Mouse (Mus musculus) embryonic fibroblast, embryonic 13.5 days (primary cell): Measurements from ENCODE around the gene Zbtb7a. TPM values are rescaled to one million over a fixed set of nuclear protein-coding genes. Genes with fewer than 3 reads are reported as not detected.
A peak's percentile ranks its signal among the peaks of the same experiment; 100 is the strongest.
"Not testable (repeated sequence)": the region's sequence is repeated elsewhere in the genome, so short reads cannot be mapped to it uniquely, and the experiment has no call there.

ENCODE experiments used
- H3K27ac ChIP-seq: 2 replicates; pipeline ENCODE4 v1.5.1; 2012; ENCODE audit warnings: low read length, control low read depth, inconsistent platforms; ENCODE audit not compliant: insufficient read depth
- H3K4me1 ChIP-seq: 2 replicates; pipeline ENCODE4 v1.6.1; 2011; ENCODE audit warnings: low read length; ENCODE audit not compliant: control insufficient read depth, insufficient read depth
- H3K4me3 ChIP-seq: 2 replicates; pipeline ENCODE4 v1.5.1; 2011; ENCODE audit warnings: mild to moderate bottlenecking, control low read depth, low read length; ENCODE audit not compliant: insufficient read depth
- CTCF ChIP-seq: IDR thresholded peaks from 2 replicates; pipeline ENCODE4 v1.5.1; 2011; ENCODE audit warnings: mild to moderate bottlenecking, control low read depth, low read length, moderate library complexity, borderline replicate concordance; ENCODE audit not compliant: insufficient read depth
- POLR2A ChIP-seq: IDR thresholded peaks from 2 replicates; pipeline ENCODE4 v1.6.1; 2011; ENCODE audit warnings: low read depth, mild to moderate bottlenecking, control low read depth, low read length, moderate library complexity
- polyA plus RNA-seq: library from polyadenylated mRNA; stranded (reverse); fragments of >200 nt; gene quantifications from 2 replicates; pipeline ENCODE4 v1.2.4, GENCODE M21; 2011; ENCODE audit warnings: low read depth; ENCODE audit not compliant: missing spikeins, insufficient read length

Gene Zbtb7a
- polyA plus RNA-seq, 1 experiment, result 16.9 TPM

DNA sequence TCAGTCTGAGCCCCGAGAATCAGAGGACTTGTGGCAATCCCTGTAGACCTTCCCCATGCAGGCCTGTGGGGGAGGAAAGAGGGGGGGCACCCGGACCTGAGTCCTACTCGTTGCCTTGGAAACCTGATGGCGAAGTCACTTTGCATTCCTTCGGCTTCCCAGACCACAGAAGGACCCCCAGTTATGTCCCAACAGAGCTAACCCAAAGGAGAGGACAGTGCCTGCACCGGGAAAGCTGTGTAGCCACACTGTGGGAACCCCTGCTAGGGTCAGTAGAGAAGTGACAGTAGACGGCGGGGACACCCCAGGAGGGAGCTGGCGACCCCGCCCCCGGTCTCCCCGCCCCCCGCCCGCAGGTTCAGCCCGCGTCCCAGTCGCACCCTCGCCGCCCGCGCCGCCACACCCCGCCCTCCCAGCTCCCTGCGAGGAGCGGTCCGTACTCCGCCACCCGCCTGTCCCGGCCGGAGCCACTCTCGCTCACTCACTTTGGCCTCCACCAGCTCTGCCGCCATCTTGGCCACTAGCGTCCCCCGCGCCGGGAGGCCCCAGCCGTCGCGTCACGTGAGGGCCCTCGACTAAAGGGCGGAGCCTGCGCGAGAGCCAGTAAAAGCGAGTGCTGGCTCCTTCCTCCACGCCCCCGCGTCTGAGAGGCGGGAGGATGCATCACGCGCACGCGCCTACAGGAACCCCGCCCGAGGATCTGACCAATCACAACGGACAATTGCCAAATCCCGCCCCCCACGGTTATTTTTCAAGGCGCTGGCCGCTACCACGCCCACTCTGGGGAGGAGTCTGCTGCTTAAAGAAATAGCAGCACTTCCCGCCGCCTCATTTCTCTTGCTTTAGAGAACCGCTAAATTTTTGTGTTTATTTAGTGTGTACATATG lies 32.4 kb downstream of the Zbtb7a start, which contains the start of gene Pias4:
Gene Pias4 (minus strand): TSS at position 724 of the 887 bp plus-strand sequence.
- Histone ChIP-seq H3K4me3 (peak within 1 kb of the TSS; percentile 95), H3K27ac (peak within 1 kb of the TSS; percentile 62), H3K4me1 (no peaks in the 10 kb centered on the region)
- TF ChIP-seq CTCF (no peak), POLR2A (peak; percentile 86)

GRCm38 (mm10) chr10:81168087-81168431 lies 33.0 kb downstream of the Zbtb7a start:
- TF ChIP-seq POLR2A, result peak; percentile 20; the same call in 1 of the 2 replicates
- no peak for TF ChIP-seq CTCF
- H3K27ac ChIP-seq, result peak overlapping the region; percentile 62
- H3K4me3 ChIP-seq, result peak overlapping the region; percentile 24
- H3K4me1 ChIP-seq, result no peaks in the 10 kb centered on the region

DNA sequence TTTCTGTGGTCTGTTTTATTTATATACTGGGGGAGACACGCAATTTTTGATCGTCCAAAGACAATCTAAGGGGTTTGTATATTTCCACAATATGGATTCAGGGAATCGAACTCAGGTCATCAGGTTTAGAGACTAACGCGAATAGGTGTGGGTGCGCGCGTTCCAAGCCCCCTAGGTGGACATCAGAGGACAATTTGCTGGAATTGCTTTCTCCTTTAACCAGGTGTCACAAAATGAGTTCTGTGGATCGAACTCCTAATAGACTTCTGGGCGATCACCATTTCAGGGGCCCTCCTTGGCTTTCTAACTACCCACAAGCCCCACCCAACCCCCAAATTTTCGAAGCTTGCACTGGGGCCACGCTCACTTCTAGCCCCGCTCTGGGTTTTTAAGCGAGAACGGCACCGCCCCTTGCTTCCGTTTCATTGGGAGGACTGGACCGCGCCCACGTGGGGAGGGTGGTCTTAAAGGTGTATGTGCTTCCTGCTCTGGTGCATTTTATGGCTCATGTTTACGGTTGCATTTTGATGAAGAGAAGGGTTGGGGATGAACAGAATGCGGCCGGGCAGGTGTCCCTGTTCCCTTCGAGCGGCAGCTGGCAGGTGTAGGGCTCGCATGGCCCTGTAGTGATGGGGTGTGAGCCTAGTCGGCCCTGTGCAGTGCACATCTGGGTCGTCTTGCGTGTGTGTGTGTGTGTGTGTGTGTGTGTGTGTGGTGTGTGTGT lies 33.7 kb downstream of the Zbtb7a start:
- no peaks in the 10 kb centered on the region for H3K4me1 ChIP-seq
- TF ChIP-seq POLR2A (peak; percentile 37; the same call in 1 of the 2 replicates), CTCF (no peak)
- peak overlapping the region; percentile 35 for H3K4me3 ChIP-seq
- H3K27ac ChIP-seq, result peak overlapping the region; percentile 62

- H3K4me1 ChIP-seq, H3K27ac ChIP-seq, H3K4me3 ChIP-seq: not testable (repeated sequence)
These were observed 34.4 kb downstream of the Zbtb7a start for GRCm38 (mm10) chr10:81169411-81169900.

DNA sequence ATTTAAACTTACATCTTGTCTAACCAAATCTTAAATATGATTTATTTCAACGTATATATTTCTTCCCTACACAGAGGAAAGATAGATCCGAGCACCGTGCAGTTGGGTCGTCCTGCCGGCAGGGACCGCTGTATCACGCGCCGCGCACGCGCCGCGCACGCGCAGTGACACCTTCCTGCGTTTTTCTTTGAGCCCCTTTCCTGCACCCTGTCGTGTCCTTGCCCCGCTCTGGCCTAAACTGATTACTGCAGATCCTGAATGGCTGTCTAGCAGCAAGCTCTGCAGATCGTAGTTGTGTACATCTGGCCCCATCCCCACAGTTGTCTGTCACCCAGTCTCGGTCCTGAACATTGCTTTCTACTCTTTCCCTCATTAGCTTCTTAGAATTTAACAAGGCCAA lies 38.1 kb downstream of the Zbtb7a start:
- no peak overlapping the region for H3K4me3 ChIP-seq
- TF ChIP-seq POLR2A (peak; percentile 74), CTCF (peak; percentile 95)
- H3K27ac ChIP-seq, result peak overlapping the region; percentile 29; the same call in 1 of the 2 replicates
- H3K4me1 ChIP-seq, result peaks cover 3% of the 10 kb centered on the region; the same call in 1 of the 2 replicates

DNA sequence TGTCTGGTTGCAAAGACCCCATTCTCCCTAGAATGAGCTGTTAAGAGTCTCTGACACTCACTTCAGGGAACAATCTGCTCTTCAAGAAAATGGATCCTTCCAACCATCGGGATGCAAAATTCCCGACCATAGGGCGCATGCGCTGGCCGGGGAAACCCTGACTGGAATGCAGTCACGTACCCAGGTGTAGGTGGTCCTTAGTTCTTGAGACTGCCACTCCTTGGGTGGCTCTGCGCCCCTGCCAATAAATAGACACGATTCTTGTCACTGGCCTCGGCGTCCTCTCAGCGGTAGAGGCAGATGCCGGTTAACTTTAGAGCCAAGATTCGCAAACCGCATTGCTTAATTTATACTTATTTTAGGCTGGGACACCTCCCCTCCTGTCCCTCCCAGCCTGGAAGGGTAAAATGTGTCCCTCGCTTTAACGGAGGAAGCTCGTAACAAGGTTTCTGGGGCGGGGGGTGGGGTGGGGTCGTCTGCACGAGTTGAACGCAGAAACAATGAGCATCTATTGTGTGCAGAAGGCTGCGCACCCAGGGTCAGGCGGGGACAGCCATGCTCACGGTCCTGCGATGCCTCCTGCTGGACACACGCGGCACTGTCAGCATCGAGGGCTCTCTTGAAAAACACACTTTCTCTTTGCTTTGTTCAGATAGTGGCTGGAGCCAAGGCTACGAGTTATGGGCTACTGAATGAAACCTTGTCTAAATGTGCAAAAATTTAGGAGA lies 39.8 kb downstream of the Zbtb7a start:
- H3K4me1 ChIP-seq, result peaks cover 8% of the 10 kb centered on the region
- peak overlapping the region; percentile 56 for H3K27ac ChIP-seq
- TF ChIP-seq CTCF (peak; percentile 100), POLR2A (peak; percentile 57)
- peak overlapping the region; percentile 15; the same call in 1 of the 2 replicates for H3K4me3 ChIP-seq

DNA sequence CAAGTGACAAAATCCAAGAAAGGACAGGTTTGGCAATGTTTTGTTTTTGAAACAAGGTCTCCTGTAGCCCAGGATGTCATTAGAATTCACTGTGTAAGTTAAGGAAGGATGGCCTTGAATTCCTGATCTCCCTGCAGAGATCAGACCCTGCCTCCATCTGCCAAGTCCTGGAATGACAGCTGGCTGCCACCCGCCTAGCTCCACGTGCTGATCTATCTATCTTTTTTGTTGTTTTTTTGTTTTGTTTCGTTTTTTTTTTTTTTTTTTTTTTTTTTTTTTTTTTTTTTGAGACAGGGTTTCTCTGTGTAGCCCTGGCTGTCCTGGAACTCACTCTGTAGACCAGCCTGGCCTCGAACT lies 40.3 kb downstream of the Zbtb7a start:
- H3K4me1 ChIP-seq, H3K4me3 ChIP-seq: not testable (repeated sequence)
- peak overlapping the region; percentile 22 for H3K27ac ChIP-seq

GRCm38 (mm10) chr10:81175936-81176465 lies 41.0 kb downstream of the Zbtb7a start:
- Histone ChIP-seq H3K27ac (peak overlapping the region; percentile 70), H3K4me1 (peaks cover 8% of the 10 kb centered on the region), H3K4me3 (peak overlapping the region; percentile 40)
- no peak; the same call in 1 of the 2 replicates for TF ChIP-seq POLR2A
- TF ChIP-seq CTCF, result no peak

- peak; percentile 100 for TF ChIP-seq POLR2A
- no peak for TF ChIP-seq CTCF
- Histone ChIP-seq H3K4me3 (peak within 1 kb of the TSS; percentile 91), H3K4me1 (peaks cover 11% of the 10 kb centered on the region), H3K27ac (peak within 1 kb of the TSS; percentile 74)
These were observed 41.6 kb downstream of the Zbtb7a start, which contains the start of gene Eef2 for GRCm38 (mm10) chr10:81176466-81177271. Gene Eef2, plus strand, starts transcription at chr10:81176631.
